Comparison of ENCODE assay signal across 8 mouse cellular contexts in genomic region chr11:117177303-117177979, GRCm38 (mm10). TPM values are rescaled to one million over a fixed set of nuclear protein-coding genes. Genes with fewer than 3 reads are reported as not detected.
A peak's percentile ranks its signal among the peaks of the same experiment; 100 is the strongest.
DNase-seq lines count a peak whose midpoint lies in the region; ATAC-seq and TF ChIP-seq lines count a peak whose summit lies in the region.

No protein-coding gene starts in this region.

- H3K27ac ChIP-seq in gastrocnemius, adult 2 months = no peak overlapping the region

- TF ChIP-seq CTCF in gastrocnemius, adult 2 months (IDR thresholded peaks at IDR 0.05) = peak; percentile 71

- H3K4me3 ChIP-seq in gastrocnemius, adult 2 months = no peak overlapping the region

- DNase-seq in R1 (ENCODE audit: low read depth, low spot score) = peak; percentile 86
- peak; percentile 97 to 98 for DNase-seq in cerebellum, postnatal 14 days
- DNase-seq in gastrocnemius, adult 2 months = peak; percentile 94
- DNase-seq in induced T-regulatory cell, adult 2 months (ENCODE audit: low read depth) = peak; percentile 87
- peak; percentile 78 to 88 for DNase-seq in left cerebral cortex, adult 8-10 months (ENCODE audit: low spot score in 2 of 2)
- peak; percentile 89 to 93 for DNase-seq in right cerebral cortex, postnatal 10 days (ENCODE audit: low spot score in 2 of 2)
- DNase-seq in urinary bladder, postnatal 25 days (ENCODE audit: low spot score) = peak; percentile 93

- intact Hi-C loops in gastrocnemius, adult 2 months (cut with DNase I) = loop anchor here (1.0 to 10.0 kb wide), 2 partner anchors 105 to 313 kb away; no protein-coding TSS in a partner anchor

- ATAC-seq in megakaryocyte-erythroid progenitor cell, adult 5-6 weeks (replicated peaks; ENCODE audit: low FRiP score, low TSS enrichment, poor library complexity, severe bottlenecking) = peak; percentile 69

RNA-seq across cellular contexts. Expression of gene Sept9, which starts 22.0 kb away (rescaled TPM):
- total RNA-seq in gastrocnemius, adult 2 months (2021) = 10 to 100 TPM; 11.5 to 13.6 TPM
- total RNA-seq in left cerebral cortex, adult 8-10 months (2022) = 10 to 100 TPM; 68.1 to 76.4 (median 71.0) TPM
- 41.8 and 46.9 TPM in 2 replicates for total RNA-seq in megakaryocyte-erythroid progenitor cell, adult 5-6 weeks (2014; fragmentation: Nextera tagmentation)
- total RNA-seq in megakaryocyte-erythroid progenitor cell, adult 5-6 weeks (2017) = 60.5 and 68.2 TPM in 2 replicates
